Mouse (Mus musculus) urinary bladder, postnatal 36 days (tissue): ENCODE data around the gene Acot4.
"Not testable (repeated sequence)": the region's sequence is repeated elsewhere in the genome, so short reads cannot be mapped to it uniquely, and the experiment has no call there.

Experiments used
- DNase-seq, 2 experiments: peaks; one replicate each; pipeline ENCODE4 v3.0.0; 2022; ENCODE audit warnings: low spot score in 2 of 2, mixed read lengths in 1 of 2

The Acot4 gene

GRCm38 (mm10) chr12:84030659-84031332 is 7.4 kb upstream of the Acot4 start:
- peak; percentile 69 to 77 for DNase-seq

- no peak for DNase-seq
These were observed 5.3 kb upstream of the Acot4 start for GRCm38 (mm10) chr12:84032854-84033253.

- DNase-seq, result not testable (repeated sequence)
These were observed 4.9 kb upstream of the Acot4 start for GRCm38 (mm10) chr12:84033302-84033701.

GRCm38 (mm10) chr12:84034108-84034507 is 4.1 kb upstream of the Acot4 start:
- DNase-seq, result no peak

GRCm38 (mm10) chr12:84038691-84039111 is 522 bp downstream of the Acot4 start, which contains the start of gene Gm49366:
Gene Gm49366 (plus strand): TSS chr12:84038935.
- DNase-seq, result peak in 1 of 2 experiments; percentile 31

- DNase-seq, result no peak
These were observed 4.1 kb downstream of the Acot4 start for GRCm38 (mm10) chr12:84042248-84042647.

GRCm38 (mm10) chr12:84044045-84044444 is 5.9 kb downstream of the Acot4 start:
- no peak for DNase-seq

- DNase-seq, result no peak
These were observed 8.7 kb downstream of the Acot4 start for GRCm38 (mm10) chr12:84046906-84047305.

- DNase-seq, result not testable (repeated sequence)
These were observed 12.6 kb downstream of the Acot4 start for GRCm38 (mm10) chr12:84050744-84051143.

- DNase-seq, result no peak
These were observed 13.8 kb downstream of the Acot4 start, which contains the start of gene Acot3 for GRCm38 (mm10) chr12:84051937-84052474. Gene Acot3 (plus strand): TSS chr12:84052144.

GRCm38 (mm10) chr12:84052609-84053008 is 14.4 kb downstream of the Acot4 start:
- DNase-seq, result no peak

- no peak for DNase-seq
These were observed 15.0 kb downstream of the Acot4 start for GRCm38 (mm10) chr12:84053173-84053572.

- no peak for DNase-seq
These were observed 15.7 kb downstream of the Acot4 start for GRCm38 (mm10) chr12:84053679-84054391.

GRCm38 (mm10) chr12:84060946-84061345 is 22.8 kb downstream of the Acot4 start:
- DNase-seq, result no peak

GRCm38 (mm10) chr12:84062336-84062735 is 24.2 kb downstream of the Acot4 start:
- DNase-seq, result no peak

GRCm38 (mm10) chr12:84063228-84063627 is 25.0 kb downstream of the Acot4 start:
- DNase-seq, result peak in 1 of 2 experiments; percentile 2

GRCm38 (mm10) chr12:84063833-84064232 is 25.7 kb downstream of the Acot4 start:
- DNase-seq, result no peak

- DNase-seq, result no peak
These were observed 26.4 kb downstream of the Acot4 start for GRCm38 (mm10) chr12:84064621-84065020.

GRCm38 (mm10) chr12:84067752-84068151 is 29.6 kb downstream of the Acot4 start:
- no peak for DNase-seq

- no peak for DNase-seq
These were observed 30.1 kb downstream of the Acot4 start for GRCm38 (mm10) chr12:84068296-84068695.

- DNase-seq, result no peak
These were observed 30.8 kb downstream of the Acot4 start, which contains the start of gene Acot5 for GRCm38 (mm10) chr12:84068986-84069385. Gene Acot5 (plus strand): TSS chr12:84069325.

- DNase-seq, result peak; percentile 6 to 17
These were observed 31.4 kb downstream of the Acot4 start for GRCm38 (mm10) chr12:84069582-84069981.

GRCm38 (mm10) chr12:84071696-84072095 is 33.5 kb downstream of the Acot4 start:
- no peak for DNase-seq
